Mouse (Mus musculus) ES-E14 (cell line): ENCODE measurements at regions not wholly inside any gene's neighbourhood (a gene's known extent, or its start where the extent isn't known, plus 50 kb on each side); places are given as distances from the start of the nearest gene placed in this dataset.

ENCODE experiments used
- HCFC1 ChIP-seq: IDR thresholded peaks from 2 replicates; pipeline ENCODE4 v1.6.1; 2012; ENCODE audit warnings: low read length, inconsistent platforms, borderline replicate concordance; ENCODE audit not compliant: insufficient read depth
- ZNF384 ChIP-seq: IDR thresholded peaks from 2 replicates; pipeline ENCODE4 v1.6.1; 2012; ENCODE audit warnings: low read depth, low read length, inconsistent platforms

GRCm38 (mm10) chr13:102510733-102511279 is 182.6 kb upstream of the Cd180 start:
- TF ChIP-seq HCFC1 (no peak), ZNF384 (no peak)
